Mouse (Mus musculus) small intestine, adult 2 months (tissue): ENCODE data around the gene Bmpr1b.

ENCODE experiments used
- CTCF ChIP-seq: fragments of 200-500 bp; IDR thresholded peaks from 2 replicates; pipeline ENCODE4 v1.5.1; 2012; ENCODE audit warnings: low read depth, mild to moderate bottlenecking, control low read depth, inconsistent platforms, low read length, moderate library complexity, mixed read lengths; ENCODE audit not compliant: insufficient replicate concordance, insufficient read length; ENCODE audit errors: extremely low read depth
- POLR2A ChIP-seq: fragments of 200-500 bp; IDR thresholded peaks from 2 replicates; pipeline ENCODE4 v1.6.1; 2012; ENCODE audit warnings: low read depth, mild to moderate bottlenecking, control low read depth, inconsistent platforms, low read length, moderate library complexity

GRCm38 (mm10) chr3:142043006-142043405, 126.2 kb downstream of the Bmpr1b start:
- no peak for TF ChIP-seq POLR2A
- TF ChIP-seq CTCF: no peak
